Mouse (Mus musculus) common myeloid progenitor, adult 5-6 weeks (primary cell): ENCODE results near the gene Ikzf3. TPM values are rescaled to one million over a fixed set of nuclear protein-coding genes. Genes with fewer than 3 reads are reported as not detected.

ENCODE experiments used
- ATAC-seq: replicated peaks from 2 replicates; pipeline ENCODE4 v1.8.0; 2016; ENCODE audit warnings: low read depth, mild to moderate bottlenecking, moderate TSS enrichment, inconsistent platforms; ENCODE audit not compliant: poor library complexity, severe bottlenecking
- total RNA-seq: library from RNA; stranded (forward); fragments of 200-1000, 187-1606 nt; gene quantifications from 2 replicates; pipeline ENCODE4 v1.2.3, GENCODE M21; 2017

The Ikzf3 gene
- total RNA-seq, 1 experiment from 2014 or later: not detected

DNA sequence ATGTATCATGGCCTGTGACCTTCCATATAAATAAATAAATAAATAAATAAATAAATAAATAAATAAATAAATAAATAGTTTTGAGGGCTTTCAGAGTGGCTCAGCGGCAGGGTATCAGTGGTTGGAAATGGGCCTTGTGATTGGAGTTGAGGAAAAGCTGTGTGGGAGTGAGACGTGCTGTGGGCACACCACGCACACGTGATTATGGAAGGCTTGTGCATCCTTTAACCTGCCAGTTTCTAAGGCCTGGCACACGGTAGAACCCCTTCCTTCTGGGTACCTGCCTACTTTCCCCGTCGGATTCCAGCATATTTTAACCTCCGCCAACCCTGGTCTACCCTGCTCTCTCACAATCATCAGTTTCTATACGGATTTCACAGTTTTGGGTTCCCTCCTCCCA is 88.9 kb downstream of the Ikzf3 start:
- no peak for ATAC-seq

GRCm38 (mm10) chr11:98456545-98456944 is 89.3 kb downstream of the Ikzf3 start:
- no peak for ATAC-seq

DNA sequence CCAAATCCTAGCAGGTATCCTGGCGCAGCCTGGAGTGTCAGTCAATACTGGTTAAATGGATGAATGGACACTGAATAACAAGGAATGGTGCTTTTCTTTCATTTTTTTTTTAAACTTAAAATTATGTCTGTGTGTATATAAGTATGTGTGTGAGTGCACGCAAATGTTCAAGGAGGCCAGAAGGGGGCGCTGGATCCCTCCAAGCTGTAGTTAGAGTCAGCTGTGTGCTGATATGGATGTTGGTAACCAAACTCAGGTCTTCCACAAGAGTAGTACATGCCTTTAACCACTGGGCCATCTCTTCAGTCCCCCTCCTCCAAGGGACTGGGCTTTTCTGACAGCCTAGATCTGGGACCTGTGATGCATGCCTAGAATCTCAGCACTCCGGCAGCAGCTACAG is 90.3 kb downstream of the Ikzf3 start:
- no peak for ATAC-seq

GRCm38 (mm10) chr11:98449921-98450771 is 95.7 kb downstream of the Ikzf3 start:
- ATAC-seq: no peak

GRCm38 (mm10) chr11:98449419-98449818 is 96.4 kb downstream of the Ikzf3 start:
- ATAC-seq: no peak

DNA sequence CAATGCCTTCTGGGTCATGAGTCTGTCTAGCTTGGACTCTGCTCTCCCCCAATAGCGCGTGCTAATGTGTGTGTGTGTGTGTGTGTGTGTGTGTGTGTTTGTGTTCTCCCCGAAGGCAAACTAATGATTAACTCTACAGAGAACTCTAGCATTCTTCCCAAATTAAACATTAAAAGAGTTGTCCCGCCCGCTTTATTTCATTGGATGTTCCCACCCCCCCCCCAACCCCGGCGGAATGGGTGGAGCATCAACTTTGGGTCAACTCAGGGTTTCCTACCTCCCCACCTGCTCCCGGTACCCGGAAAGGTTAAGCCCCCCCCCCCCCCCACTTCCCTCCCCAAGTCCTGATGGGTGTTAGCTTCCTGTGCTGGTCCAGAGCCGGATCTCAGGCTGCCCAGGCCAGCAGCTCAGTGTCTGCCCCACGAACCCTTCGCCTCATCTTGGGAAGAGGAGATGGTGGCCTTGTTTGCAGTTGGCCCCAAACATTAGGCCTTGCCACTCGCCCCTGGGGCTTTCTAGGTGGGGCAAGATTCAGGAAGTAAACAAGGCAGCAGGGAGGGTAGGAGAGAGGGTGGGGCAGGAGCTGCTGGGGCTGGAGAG is 97.5 kb downstream of the Ikzf3 start:
- ATAC-seq: no peak

DNA sequence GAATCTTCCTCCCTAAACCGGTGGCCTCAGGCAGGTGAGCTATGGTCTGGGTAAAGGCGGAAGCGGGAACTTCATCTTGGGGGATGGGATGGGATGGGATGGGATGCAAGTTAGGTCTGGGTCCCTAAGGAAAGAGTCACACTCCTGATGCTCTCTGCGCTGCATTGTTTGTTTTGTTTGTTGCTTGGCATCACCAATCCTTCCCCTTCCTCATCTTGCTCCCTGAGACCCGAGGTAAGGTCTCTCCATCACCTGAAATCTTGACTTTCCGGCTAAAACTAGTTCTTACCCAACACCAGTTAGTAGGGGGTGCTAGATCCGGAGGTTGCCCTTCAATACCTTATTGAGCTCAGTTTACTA is 98.4 kb downstream of the Ikzf3 start:
- ATAC-seq: no peak

- ATAC-seq: no peak
Observed at GRCm38 (mm10) chr11:98446562-98447474, 99.0 kb downstream of the Ikzf3 start.

DNA sequence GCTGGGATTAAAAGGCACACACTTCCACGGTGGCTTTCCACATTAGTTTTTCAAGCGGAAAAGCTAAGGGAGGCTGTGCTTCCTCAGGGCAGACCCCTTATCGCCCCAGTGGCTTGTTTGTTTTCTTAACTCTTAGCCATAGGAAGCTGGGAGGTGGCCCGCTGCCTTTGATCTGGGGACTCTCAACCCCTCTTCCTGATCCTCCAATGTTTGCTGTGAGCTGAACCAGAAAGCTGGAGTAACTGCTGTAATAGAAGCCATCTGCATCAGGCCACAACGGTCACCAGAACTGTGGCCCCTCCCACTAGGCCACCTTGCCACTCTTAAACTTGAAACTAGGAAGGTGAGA is 99.6 kb downstream of the Ikzf3 start, which contains the start of gene Grb7:
TSS of gene Grb7 (plus strand) at position 182 of the 349 bp plus-strand sequence.
- ATAC-seq: no peak

GRCm38 (mm10) chr11:98445679-98446078 is 100.2 kb downstream of the Ikzf3 start:
- no peak for ATAC-seq

GRCm38 (mm10) chr11:98445238-98445637 is 100.6 kb downstream of the Ikzf3 start:
- no peak for ATAC-seq

DNA sequence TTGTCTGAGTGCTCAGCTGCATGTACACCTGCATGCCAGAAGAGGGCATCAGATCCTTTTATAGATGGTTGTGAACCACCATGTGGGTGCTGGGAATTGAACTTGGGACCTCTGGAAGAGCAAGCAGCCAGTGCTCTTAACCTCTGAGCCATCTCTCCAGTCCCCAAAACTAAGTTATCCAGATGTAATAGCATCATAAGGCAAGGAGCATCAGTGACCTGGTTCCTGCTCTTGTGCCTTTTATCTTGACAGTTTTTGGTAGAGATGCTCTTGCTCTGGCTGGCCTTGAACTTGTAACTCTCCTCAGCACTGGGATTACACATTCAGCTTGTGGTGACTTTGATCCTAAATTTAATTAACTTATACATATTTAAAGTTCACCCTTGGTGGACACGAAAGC is 102.1 kb downstream of the Ikzf3 start:
- ATAC-seq: no peak

DNA sequence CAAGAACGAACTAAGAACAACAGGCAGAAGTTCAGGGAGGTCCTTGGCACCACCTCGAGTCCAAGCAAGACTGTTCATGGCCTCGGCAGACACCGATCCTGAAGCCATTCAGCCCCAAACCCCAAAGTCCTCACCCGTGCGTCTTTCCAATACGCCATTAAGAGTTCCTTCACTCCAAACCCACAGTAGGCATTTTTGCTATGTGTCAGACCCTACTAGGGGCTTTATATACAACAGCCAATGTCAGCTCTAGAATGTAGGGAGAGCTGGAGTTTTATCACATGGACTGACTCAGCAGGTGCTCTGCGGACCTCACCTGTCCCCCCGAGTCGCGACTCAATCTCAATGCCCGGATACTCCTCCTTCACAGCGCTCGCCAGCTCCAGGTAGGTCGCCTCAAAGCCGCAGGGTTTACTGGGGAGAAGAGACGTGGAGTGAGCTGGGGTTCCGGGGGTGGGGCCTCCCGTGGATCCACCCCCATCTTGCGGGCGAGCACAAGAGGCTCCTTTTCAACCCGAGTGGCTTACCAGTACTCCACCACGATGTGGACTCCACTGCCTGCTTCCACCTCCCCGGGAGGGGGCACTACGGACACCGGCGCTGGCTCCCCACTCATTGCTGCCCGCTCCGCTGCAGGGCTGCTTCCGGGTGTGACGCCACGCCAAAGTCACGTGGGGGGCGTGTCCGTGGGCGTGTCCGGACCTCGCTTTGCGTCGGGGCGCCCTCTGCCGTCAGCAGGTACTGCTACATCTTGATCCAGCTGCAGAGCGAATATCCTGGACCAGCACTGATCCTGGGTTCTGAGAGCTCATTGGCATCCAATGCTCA is 107.3 kb downstream of the Ikzf3 start, which contains the start of gene Mien1:
TSS of gene Mien1 (minus strand) at position 661 of the 828 bp plus-strand sequence.
- ATAC-seq: peak; percentile 92

- ATAC-seq: no peak
Observed at GRCm38 (mm10) chr11:98437441-98437840, 108.4 kb downstream of the Ikzf3 start.

DNA sequence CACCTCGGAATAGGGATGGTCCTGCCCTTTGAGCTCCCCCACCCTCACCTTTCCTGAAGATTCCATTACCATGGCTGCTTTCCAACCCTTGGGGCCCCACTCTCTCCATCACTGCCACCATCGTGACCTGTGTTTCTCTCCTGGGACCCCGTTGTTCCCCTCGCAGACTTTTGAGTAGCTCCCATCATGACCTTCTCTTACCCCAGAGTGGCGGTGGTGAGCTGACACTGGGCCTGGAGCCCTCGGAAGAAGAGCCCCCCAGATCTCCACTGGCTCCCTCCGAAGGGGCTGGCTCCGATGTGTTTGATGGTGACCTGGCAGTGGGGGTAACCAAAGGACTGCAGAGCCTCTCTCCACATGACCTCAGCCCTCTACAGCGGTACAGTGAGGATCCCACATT is 110.1 kb downstream of the Ikzf3 start:
- ATAC-seq: no peak

DNA sequence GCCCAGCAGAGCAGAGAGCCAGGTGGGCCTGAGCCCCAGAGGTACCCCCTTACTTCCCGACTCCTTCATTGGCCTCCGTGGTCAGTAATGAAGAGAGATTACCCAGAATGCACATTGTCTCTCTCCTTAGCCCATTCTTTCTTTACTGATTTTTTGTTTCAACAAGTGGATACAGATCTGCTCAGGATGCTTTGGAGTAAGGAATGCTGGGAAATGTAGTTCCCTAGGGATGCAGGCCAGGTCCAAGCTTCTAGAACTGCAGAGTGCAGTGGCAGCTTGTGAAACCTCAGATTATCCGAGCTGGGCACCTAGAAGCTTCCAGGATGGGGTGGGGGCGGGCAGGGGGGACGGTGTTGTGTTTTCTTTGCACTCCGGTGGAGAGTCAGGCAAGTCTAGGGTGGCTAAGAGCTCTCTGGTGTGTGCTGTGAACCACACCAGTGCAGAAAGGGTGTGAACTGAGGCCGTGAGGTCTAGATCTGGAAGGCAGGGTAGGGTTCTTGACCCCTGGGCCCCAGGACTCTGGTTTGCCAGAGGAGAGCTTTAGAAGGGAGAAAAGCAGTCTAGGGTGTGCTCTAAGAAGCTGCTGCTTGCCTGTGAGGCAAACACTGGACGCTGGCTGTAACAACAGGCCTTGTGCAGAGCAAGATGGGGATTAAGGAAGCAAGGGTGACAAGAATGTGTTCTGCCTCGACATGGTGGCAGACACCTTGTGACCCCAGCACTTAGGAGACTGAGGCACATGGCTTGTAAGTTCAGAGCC is 113.9 kb downstream of the Ikzf3 start:
- no peak for ATAC-seq

- no peak for ATAC-seq
Observed at GRCm38 (mm10) chr11:98428436-98428835, 117.4 kb downstream of the Ikzf3 start.

GRCm38 (mm10) chr11:98426592-98426991 is 119.2 kb downstream of the Ikzf3 start:
- ATAC-seq: no peak

- no peak for ATAC-seq
Observed at GRCm38 (mm10) chr11:98418939-98419547, 126.8 kb downstream of the Ikzf3 start.
